Mouse (Mus musculus) heart, postnatal 10 days (tissue): ENCODE measurements around the gene Txnrd2. TPM values are rescaled to one million over a fixed set of nuclear protein-coding genes. Genes with fewer than 3 reads are reported as not detected.

Experiments used
- DNase-seq, 2 experiments: peaks; one replicate each; pipeline ENCODE4 v3.0.0; 2021
- intact Hi-C: fragments of 180-260 bp; cut with DNase I; formaldehyde crosslinking; loops from one replicate; pipeline ENCODE4 v1.15.1; 2025
- total RNA-seq, 2 experiments: library from RNA; stranded (reverse); gene quantifications; 2 replicates each; pipeline ENCODE4 v1.2.3; 2021

Txnrd2 gene
- total RNA-seq: 10 to 100 TPM; 30.0 to 32.0 TPM

DNA sequence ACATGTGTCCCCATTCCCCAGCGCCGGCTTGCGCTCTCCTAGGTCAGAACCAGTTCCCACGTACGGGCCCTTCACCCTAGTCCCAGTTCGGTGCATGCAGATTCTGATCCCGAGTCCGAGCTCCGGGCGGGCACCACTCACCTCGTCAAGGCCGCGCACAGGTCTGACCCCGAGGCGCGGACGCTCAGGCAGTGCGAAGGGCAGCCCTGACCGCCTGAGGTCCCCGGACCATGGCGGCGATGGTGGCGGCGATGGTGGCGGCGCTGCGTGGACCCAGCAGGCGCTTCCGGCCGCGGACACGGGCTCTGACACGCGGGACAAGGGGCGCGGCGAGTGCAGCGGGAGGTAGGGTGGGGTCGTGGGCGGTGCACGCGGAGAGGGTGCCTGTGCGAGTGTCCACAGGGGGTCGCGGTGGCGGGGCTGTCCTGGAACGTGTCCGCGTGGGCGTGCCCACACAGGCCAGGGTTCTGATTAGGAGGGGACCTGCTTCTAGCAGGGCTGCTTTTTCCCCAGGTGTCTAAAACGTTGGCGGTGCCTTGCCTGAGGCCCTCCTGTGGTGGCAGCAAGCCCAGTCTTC is at the start of gene Txnrd2:
Gene Txnrd2, plus strand, starts transcription at position 170 of the 577 bp plus-strand sequence.
- DNase-seq: peak; percentile 86 to 88
- intact Hi-C loops: loop anchor here (5.0 kb wide), 1 partner anchor 79 kb away; the partner anchor contains the start of genes Arvcf and Tango2

DNA sequence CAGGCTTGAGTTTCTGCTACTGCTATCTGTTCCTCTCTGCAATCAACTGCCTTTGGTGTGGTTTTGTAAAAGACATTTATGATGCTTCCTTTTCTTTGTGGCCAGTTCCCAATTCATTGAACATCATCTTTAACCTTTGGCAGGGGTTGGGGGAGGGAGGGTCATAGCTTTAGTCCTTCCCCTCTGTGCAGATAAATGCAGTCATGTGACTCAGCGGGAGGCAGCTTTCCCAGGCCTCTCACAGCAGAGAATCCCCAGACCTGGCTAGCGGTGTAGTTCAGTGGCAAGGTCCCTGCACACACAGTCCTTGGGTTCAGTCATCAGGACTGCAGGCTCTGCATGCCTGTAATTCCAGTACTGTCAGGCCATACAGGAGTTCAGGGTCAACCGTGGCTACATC is 49.0 kb upstream of the Txnrd2 start:
- intact Hi-C loops: no loop called here
- DNase-seq: peak in 1 of 2 experiments; percentile 55

DNA sequence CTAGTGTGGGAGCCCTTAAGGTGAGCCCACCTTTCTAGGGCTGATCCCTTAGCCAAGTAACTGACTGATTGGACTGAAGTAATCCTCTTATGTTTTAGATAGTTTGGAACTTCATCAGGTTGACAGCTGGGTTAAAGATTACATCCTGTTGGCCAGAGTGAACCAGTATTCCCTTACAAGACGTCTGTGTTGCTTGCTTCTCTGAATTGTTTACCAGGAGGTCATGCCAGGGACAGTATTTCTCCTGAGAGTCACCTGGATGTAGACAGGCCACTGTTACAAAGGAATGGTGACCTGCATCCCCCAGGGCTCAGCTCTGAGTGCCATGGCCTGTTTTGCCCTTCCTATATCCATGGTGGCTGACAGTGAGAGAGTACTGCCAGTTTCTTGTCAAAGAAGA is 47.7 kb upstream of the Txnrd2 start:
- intact Hi-C loops: no loop called here
- DNase-seq: no peak

DNA sequence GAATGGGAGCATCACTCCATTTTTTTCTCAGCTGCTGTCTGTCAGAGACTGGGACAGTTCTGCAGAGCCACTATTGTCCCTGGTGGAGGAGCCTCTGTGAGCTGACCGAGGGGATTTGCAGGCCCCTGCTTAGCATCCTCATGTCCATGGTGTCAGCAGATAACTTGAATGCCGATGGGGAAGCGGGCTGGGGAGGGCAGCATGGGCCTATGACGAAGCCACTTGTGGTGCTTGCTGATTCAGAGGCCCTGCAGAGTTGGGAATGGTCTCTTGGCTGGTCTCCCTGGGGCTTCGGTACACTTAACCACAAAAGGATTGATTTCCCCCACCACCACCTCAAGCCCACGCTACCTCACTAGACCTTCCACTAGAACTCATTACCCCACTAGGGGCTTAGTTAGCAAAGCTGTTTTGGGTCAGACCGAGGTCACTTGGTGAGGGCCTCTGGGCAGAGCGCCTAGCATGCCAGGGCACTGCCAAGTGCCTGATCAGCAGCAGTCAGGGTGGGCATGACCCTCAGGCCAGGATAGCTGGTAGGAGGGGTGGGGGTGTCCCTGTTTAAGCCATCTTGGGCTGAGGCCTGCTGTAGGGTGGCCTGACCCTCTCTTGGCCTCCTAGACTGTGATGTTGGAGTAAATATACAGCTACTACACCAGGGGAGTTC is 46.7 kb upstream of the Txnrd2 start:
- peak; percentile 62 to 64 for DNase-seq
- intact Hi-C loops: no loop called here

DNA sequence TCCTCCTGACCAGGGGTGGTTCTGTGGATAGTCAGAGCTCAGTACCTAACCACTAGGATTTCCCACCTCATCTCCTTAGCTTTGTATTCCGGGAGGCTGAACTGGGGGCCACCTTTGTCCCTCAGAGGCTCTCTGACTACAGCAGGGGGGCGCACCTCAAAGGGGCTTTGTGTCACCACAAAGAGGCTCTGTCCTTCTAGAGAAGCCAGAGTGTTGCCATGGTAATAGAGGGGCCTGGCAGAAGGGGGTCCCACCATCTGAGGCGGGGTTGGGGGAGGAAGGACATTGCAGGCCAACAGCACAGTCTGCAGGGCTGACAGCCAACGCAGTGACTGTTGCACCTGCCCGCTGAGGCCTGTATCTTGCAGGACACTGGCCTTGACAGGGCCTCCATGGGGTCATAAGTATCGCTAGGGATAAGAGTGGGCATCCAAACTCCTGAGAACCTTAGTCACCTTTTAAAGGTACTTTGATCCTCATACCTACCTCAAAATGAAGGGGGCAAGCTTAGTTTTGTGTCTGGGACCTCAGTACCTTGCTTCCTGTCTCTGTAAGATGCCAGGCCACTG is 45.6 kb upstream of the Txnrd2 start:
- intact Hi-C loops: no loop called here

DNA sequence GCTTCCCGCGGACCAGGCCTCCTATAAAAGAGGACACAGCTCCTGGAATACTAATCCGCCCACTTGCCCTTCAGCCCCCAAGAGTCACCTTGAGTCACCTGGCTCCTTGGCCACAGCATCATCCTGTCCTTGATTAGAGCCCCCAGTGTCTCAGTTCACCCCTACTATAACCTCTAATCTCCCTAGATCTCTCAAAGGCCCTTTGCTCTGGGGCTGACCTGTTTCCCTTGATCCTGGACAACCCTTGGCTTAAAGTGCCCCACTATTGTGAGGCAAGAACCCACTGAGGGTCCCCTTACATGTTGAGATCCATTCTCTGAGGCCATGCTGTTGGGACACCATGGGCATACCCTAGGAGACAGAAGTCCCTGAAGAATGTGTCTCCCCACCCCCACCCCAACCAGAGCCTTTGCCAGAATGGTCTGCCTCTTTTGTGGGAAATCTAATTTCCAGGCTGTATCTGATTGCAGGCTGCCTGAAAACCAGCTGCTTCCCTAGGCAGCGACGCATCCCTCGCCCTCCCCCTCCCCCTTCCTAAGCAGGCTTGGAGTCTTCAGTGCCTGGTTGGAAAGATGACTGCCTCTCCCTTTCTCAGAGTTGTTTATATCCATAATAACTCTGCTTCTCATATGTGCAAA is 44.4 kb upstream of the Txnrd2 start:
- DNase-seq: no peak
- intact Hi-C loops: no loop called here

More for the DNA sequence above, 45.6 kb upstream of the Txnrd2 start:
- DNase-seq: no peak

DNA sequence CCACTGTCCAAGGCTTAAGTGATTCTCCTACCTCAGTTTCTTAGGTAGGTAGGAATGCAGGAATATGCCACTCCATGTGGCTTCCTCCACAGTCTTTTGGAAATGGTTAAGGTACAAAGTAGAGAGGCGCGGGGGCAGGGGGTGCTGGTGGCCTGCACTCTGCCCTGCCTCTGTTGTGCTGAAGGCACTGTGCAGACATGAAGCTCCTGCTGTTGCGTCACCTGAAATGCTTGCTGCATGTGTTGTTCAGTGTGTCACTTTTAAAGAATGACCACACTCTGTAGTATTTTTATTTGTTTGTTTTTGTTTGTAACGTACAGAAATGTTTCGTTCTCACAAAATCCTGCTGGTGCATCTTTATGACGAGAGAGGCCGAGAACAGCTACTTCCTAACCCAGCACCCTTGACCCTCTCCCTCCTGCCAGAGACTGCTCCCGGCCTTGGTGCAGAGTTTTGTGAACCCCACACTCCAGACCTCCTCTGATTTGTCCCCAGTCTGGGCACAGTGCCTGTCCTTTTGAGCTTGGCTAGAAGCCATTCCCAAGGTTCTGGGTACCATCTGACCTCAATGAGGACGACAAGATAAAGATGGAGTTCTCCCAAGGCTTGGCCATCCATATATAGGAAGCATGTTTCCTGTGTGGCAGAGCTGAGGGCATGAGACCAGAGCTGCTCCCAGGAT is 43.0 kb upstream of the Txnrd2 start:
- DNase-seq: peak; percentile 72 to 88
- intact Hi-C loops: no loop called here

DNA sequence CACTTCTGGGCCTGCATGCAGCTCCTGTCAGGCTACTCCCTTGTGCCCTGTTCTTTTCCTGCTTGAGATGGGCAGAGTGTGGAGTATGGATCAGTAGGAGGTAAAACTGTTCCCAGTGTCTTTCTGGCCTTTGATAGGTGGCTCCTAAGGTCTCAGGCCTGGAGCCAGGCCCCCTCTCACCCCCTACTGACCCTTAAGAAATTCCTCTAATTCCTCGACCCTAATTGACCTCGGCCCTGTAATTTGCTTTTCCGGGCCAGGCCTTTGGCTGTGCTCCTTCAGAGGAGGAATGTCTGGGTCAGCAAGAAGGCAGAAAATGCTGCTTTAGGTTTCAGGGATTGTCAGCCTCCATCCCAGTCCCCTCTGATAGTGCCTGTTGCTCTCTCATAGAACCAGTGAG is 42.4 kb upstream of the Txnrd2 start:
- intact Hi-C loops: loop anchor here (2.0 kb wide), 1 partner anchor 35 kb away; the partner anchor contains the start of genes Arvcf and Tango2
- DNase-seq: no peak

DNA sequence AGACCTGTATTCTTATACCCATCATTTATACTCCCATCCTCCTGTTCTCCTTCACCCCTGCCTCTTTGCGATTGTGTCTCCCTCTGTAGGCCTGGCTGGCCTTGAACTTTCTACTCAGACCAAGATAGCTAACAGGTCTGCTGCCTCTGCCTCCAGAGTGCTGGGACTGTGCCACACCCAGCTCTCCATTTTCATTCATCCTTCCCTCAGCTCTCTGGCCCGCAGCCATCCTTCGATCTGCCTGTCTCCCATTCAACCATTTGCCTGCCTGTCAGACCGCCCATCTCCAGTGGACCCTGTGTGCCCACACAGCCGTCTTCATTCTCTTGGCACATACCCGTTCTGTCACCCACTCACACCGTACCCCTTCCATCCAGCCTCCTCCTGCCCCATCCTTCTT is 42.0 kb upstream of the Txnrd2 start:
- intact Hi-C loops: loop anchor here (2.0 kb wide), 1 partner anchor 35 kb away; the partner anchor contains the start of genes Arvcf and Tango2
- DNase-seq: no peak

DNA sequence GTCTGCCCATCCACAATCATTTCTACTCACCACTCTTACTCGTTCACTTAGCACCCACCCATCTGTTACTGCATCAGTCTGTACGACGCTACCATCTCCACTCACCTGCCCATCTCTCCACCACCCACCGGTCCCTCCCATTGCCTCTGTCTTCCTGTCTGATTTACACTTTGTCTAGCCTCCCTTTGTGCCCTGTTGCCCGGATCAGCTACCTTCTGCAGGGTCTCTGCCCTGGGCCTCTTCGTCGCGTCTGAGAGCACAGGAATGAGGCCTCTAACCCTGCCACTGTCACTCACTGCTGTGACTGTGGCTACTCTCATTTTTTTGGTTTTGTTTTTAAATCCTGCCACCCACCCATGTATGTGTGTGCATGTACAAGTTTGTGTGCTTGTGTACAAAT is 41.5 kb upstream of the Txnrd2 start:
- DNase-seq: no peak
- intact Hi-C loops: loop anchor here (2.0 kb wide), 1 partner anchor 36 kb away; the partner anchor contains the start of genes Arvcf and Tango2

DNA sequence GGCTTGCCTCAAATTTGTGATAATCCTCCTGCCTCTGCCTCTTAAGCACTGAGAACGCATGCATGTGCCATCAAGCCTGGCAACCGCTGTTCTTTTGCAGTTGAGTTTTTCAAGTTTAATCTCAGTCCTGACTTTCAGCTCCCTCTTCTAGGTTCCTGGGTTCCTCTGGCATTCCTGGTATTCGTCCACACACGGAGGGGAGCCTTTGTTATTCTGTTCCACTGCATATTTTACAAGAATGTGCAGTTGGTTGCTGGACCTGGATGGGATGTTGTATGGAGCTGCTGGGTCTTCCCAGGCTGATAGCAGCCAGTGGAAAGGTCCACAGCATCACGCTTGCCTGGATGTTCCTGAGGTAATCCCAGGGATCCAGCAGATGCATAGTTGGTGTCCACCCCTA is 40.8 kb upstream of the Txnrd2 start:
- no peak for DNase-seq
- intact Hi-C loops: loop anchor here (2.0 kb wide), 1 partner anchor 37 kb away; the partner anchor contains the start of genes Arvcf and Tango2

DNA sequence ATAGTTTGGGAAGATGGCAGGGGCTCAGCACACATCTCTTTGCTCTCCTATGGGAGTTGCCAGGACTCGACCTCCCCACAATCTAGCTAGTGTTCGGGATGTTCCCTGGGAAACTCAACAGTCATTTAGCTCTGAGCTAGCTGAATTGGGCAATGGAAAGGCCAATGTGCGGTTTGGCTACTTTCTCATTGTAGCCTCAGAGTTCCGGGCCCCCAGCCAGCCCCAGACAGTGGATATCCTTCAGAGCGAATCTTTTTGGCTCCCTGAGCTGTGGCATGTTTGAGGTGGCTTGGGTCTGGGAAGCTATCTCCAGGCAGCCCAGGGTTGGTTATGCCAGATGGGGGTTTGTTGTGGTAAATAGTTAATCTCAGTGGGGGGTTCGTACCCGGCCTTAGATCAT is 39.7 kb upstream of the Txnrd2 start:
- DNase-seq: peak in 1 of 2 experiments; percentile 26
- intact Hi-C loops: no loop called here

DNA sequence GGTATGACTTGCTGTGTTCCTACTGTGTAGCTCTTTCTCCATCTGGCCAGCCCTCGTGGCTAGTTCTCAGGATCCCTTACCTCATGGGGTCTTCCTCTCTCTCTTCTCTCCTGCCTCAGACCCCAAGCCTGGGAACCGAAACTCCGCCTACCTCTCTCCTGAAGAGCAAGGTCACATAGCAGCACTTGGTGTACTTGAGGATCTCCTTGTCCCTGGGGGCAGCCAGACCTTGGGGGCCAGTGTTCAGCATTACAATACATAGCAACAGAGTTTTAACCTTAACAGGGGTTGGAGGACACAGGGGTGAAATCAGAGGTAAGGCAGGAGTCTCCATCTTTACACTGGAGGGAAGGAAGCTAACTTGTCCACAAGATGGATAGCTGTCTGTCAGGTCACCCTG is 39.2 kb upstream of the Txnrd2 start:
- peak in 1 of 2 experiments; percentile 9 for DNase-seq
- intact Hi-C loops: no loop called here

DNA sequence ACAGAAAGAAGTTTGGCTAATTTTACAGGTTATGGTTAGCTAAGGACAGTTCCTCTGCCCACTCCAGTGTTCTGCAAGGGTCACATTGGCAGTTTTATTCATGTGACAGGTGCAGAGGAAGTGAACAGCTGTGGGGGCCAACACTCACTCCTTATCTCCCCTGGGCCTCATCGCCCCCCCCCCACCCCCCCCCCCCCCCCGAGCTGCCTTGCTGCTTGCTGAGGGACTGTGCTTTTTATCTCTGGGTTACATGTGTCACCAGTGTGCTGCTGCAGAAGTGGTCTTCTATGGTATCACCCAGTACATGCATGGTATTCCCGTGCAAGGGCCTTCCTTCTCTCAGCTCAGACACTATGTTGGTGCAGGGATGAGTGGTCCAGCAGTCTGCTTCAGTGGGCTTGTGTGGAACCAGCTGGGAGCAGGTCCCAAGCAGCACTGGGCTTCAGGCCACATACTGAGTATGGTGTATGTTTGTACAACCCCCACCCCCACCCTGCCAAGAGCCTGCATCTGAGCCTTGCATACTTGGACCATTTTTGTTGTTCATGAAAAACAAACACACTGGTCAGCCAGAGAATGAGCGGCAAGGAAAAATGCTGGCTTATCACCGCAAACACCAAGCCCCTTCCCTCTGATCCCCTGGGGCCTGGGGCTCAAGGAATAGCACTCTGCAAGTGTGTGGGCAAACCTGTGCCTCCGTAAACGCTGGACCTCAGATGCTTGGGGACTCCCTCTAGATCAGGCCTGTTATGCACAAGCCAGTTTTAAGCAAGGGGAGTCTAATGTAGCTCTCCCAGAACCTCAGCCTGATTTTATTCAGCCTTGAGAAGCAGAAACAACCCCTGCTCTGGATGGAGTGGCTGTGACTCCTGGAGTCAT is 38.2 kb upstream of the Txnrd2 start:
- DNase-seq: peak in 1 of 2 experiments; percentile 43
- intact Hi-C loops: no loop called here

DNA sequence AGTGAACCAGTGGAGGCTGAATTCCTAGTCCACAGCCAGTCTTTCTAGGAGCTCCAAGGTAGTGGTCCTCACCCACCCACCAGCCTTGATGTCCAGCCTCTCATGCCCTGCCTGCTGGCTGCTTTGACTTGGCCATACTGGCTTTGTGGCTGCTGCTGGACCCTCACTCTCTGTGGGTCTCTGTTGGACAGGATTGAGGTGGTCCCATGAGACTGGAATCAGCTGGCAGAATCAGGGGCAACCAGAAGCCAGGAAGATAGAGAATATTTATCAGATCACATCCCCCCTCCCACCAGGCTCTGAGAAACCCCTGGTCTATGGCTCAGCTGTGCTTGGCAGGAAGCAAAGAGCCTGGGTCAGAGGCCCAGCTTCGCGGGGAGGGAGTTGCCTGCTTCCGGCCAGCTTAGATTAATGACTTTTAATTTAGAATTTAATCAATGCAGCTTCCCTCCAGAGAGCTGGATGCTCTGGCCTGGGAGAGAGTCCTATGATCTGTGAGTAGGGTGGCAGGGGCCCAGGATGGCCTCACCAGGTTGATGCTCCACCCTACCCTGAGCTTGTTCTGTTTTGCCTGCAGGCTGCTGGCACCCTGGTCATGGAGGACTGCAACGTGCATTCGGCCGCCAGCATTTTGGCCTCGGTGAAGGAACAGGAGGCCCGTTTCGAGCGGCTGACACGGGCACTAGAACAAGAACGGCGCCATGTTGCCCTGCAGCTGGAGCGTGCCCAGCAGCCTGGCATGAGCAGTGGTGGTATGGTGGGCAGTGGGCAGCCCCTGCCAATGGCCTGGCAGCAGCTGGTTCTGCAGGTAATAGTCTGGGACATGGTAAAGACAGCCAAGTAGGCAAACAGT is 37.4 kb upstream of the Txnrd2 start:
- DNase-seq: peak in 1 of 2 experiments; percentile 22
- intact Hi-C loops: no loop called here

DNA sequence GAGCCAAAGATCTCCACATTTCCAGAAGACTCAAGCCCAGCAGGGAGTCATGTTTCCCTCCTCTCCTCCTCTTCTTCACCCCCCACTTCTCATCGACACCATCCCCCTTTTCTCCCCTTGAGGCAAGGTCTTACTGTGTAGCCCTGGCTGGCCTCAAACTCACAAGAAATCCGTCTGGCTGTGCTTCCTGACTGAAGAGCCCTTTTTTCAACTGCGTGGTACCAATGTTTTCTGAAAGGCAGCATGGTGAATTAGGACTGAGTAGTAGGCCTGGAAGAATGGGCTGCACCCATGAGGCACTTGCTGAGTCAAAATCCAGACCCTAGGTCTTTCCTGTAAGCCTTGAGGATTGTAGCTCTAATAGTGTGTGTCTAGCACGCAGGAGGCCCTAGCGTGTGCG is 35.8 kb upstream of the Txnrd2 start:
- intact Hi-C loops: no loop called here
- no peak for DNase-seq

DNA sequence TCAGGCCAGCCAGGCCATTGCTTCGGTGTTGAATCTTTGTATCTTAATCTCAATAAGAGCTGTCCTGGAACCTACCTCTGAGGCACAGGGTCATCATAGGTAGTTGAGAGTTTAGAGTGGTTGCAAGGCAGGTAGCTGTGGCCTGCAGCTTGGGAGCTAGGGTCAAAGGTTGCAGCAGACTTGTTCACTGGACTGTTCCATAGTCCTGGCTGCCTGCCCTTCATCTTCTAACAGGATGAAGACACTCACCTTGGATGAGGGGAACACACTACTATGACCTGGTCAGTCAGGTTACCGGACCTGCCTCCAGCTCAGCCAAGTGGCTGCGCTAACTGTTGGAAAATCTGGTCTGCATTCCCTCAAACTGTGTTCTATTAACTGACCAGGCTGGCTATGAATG is 35.1 kb upstream of the Txnrd2 start:
- DNase-seq: peak in 1 of 2 experiments; percentile 5
- intact Hi-C loops: no loop called here

DNA sequence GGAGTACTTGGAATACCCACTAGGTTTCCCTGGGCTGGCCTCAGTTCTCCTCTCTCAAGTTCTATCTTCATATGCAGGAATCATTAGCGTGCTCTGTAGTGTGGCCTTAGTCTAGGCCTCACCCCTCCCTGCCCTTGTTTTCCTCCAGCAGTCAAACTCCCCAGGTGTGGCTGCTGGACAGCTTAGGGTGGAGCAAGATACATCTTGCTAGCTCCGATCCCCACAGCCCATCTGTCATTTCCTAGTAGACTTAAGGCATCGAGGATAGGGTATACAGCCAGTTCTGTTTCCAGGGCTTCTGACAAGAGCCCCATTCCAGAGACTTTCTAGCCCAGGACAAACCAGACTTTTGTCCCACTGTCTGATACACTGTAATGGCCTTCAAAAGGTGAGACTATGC is 34.5 kb upstream of the Txnrd2 start:
- intact Hi-C loops: no loop called here
- peak in 1 of 2 experiments; percentile 1 for DNase-seq
